Mouse (Mus musculus): ENCODE results near the gene 1700020N01Rik.

DNA sequence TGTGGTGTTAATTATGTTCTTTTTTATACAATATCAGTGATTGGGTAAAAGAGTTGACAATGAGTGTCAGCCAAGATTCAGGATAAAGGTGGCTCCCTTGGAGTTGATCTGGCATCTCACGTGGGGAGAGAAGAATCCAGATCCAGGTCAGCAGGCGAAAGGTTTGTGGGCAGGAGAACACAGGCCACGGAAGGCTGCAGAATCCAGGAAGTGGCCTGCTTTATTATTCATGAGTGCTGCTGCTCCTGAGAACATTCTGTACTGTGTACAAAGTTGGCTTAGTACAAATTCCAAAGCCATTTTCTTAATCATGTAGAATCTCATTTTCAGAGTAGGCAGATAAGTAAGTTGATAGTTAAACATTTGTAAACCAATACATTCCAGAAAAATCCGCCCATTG, 19.2 kb upstream of the 1700020N01Rik start:
- no peak for TF ChIP-seq CTCF (IDR thresholded peaks at IDR 0.05; ENCODE audit: insufficient read depth, low read depth, low read length)
- TF ChIP-seq POLR2A (IDR thresholded peaks at IDR 0.05; ENCODE audit: insufficient read depth, low read depth, low read length), result no peak

All from olfactory bulb, adult 2 months (tissue).